Comparison of ENCODE assay signal across 9 mouse cellular contexts in genomic region chr14:24550763-24551471, GRCm38 (mm10).
DNase-seq lines count a peak whose midpoint lies in the region; ATAC-seq and TF ChIP-seq lines count a peak whose summit lies in the region.
"Had no signal": no experiment of that assay in that cellular context is flagged by ENCODE, and none has a peak within 500 bp of the region (broad histone marks: within the 10 kb centered on the region; RNA-seq: fewer than 3 reads in every experiment).

No protein-coding gene starts in this region.

- H3K4me1 ChIP-seq in hindbrain, embryonic 14.5 days (replicated peaks; ENCODE audit: control insufficient read depth, insufficient read depth, low read length): peaks cover 8% of the 10 kb centered on the region; the same call in 1 of the 2 replicates
- peaks cover 13% of the 10 kb centered on the region for H3K4me1 ChIP-seq in midbrain, embryonic 12.5 days
- H3K4me1 ChIP-seq in stomach, postnatal 0 days (replicated peaks; ENCODE audit: control insufficient read depth, insufficient read depth): no peaks in the 10 kb centered on the region
- H3K4me1 ChIP-seq: heart, embryonic 13.5 days had no signal

- WGBS in hindbrain, embryonic 14.5 days: 19% methylated on average over 7 of the region's 7 CpGs
- 36% methylated on average over 7 of the region's 7 CpGs for WGBS in midbrain, embryonic 12.5 days
- WGBS in stomach, postnatal 0 days: 56% methylated on average over 7 of the region's 7 CpGs

- TF ChIP-seq EP300 in stomach, postnatal 0 days (optimal IDR thresholded peaks at IDR 0.05): no peak

- TF ChIP-seq CTCF in stomach, postnatal 0 days (IDR thresholded peaks at IDR 0.05; ENCODE audit: low read depth): no peak

- peak; percentile 35 for DNase-seq in layer of hippocampus, adult 11-12 months (ENCODE audit: low spot score)
- no peak for DNase-seq in layer of hippocampus, adult 9-10 months (ENCODE audit: low spot score)
- DNase-seq in hindbrain, embryonic 14.5 days (ENCODE audit: low spot score): peak; percentile 72
- DNase-seq in stomach, postnatal 0 days (ENCODE audit: low spot score): no peak
- DNase-seq in heart, adult 18-20 months: no peak
- DNase-seq in cerebellum, adult 11-12 months: no peak

- no peaks in the 10 kb centered on the region for H3K27me3 ChIP-seq in hindbrain, embryonic 14.5 days (ENCODE audit: control insufficient read depth, insufficient read depth, low read length)
- H3K27me3 ChIP-seq in midbrain, embryonic 12.5 days: no peaks in the 10 kb centered on the region
- no peaks in the 10 kb centered on the region for H3K27me3 ChIP-seq in stomach, postnatal 0 days (ENCODE audit: control insufficient read depth, insufficient read depth, low read length)
- H3K27me3 ChIP-seq: heart, embryonic 13.5 days had no signal

- no peak overlapping the region for H3K9ac ChIP-seq in hindbrain, embryonic 14.5 days
- H3K9ac ChIP-seq in midbrain, embryonic 12.5 days (replicated peaks): no peak overlapping the region
- no peak overlapping the region for H3K9ac ChIP-seq in stomach, postnatal 0 days (ENCODE audit: low read length)
- H3K9ac ChIP-seq: heart, embryonic 13.5 days had no signal

- peak; percentile 96 for ATAC-seq in hindbrain, embryonic 14.5 days (ENCODE audit: low FRiP score)
- peak; percentile 90 for ATAC-seq in midbrain, embryonic 12.5 days (ENCODE audit: low FRiP score, low read depth)
- ATAC-seq in stomach, postnatal 0 days (ENCODE audit: low FRiP score, low TSS enrichment): peak; percentile 38; the same call in 1 of the 2 replicates
- no peak for ATAC-seq in megakaryocyte-erythroid progenitor cell, adult 5-6 weeks (replicated peaks; ENCODE audit: low FRiP score, low TSS enrichment, poor library complexity, severe bottlenecking)

- H3K27ac ChIP-seq in hindbrain, embryonic 14.5 days: peak overlapping the region; percentile 88
- peak overlapping the region; percentile 76 for H3K27ac ChIP-seq in midbrain, embryonic 12.5 days (replicated peaks)
- H3K27ac ChIP-seq in stomach, postnatal 0 days (replicated peaks): no peak overlapping the region
- H3K27ac ChIP-seq: heart, embryonic 13.5 days had no signal

- no peaks in the 10 kb centered on the region for H3K36me3 ChIP-seq in hindbrain, embryonic 14.5 days (replicated peaks; ENCODE audit: control insufficient read depth, insufficient read depth)
- no peaks in the 10 kb centered on the region for H3K36me3 ChIP-seq in midbrain, embryonic 12.5 days
- no peaks in the 10 kb centered on the region for H3K36me3 ChIP-seq in stomach, postnatal 0 days (ENCODE audit: control insufficient read depth, insufficient read depth, low read length)
- H3K36me3 ChIP-seq: heart, embryonic 13.5 days had no signal

- no peak overlapping the region for H3K4me2 ChIP-seq in hindbrain, embryonic 14.5 days (replicated peaks)
- no peak overlapping the region for H3K4me2 ChIP-seq in midbrain, embryonic 12.5 days (replicated peaks)
- H3K4me2 ChIP-seq in stomach, postnatal 0 days (replicated peaks; ENCODE audit: low read depth): no peak overlapping the region
- H3K4me2 ChIP-seq: heart, embryonic 13.5 days had no signal

- H3K9me3 ChIP-seq in hindbrain, embryonic 14.5 days (ENCODE audit: control insufficient read depth, low read length): no peaks in the 10 kb centered on the region
- H3K9me3 ChIP-seq in midbrain, embryonic 12.5 days: no peaks in the 10 kb centered on the region
- no peaks in the 10 kb centered on the region for H3K9me3 ChIP-seq in stomach, postnatal 0 days (ENCODE audit: control insufficient read depth, low read length)

- H3K4me3 ChIP-seq in hindbrain, embryonic 14.5 days (replicated peaks; ENCODE audit: low read length): no peak overlapping the region
- H3K4me3 ChIP-seq in midbrain, embryonic 12.5 days: no peak overlapping the region
- H3K4me3 ChIP-seq in stomach, postnatal 0 days (ENCODE audit: low read depth, low read length): no peak overlapping the region
- H3K4me3 ChIP-seq: heart, embryonic 13.5 days had no signal

Comparison
In these comparisons a context has a peak if more than half of its experiments do, and no peak if none do; other contexts are left out.
1. DNase-seq: peak in layer of hippocampus, adult 11-12 months (single experiment) and hindbrain, embryonic 14.5 days (single experiment); none in layer of hippocampus, adult 9-10 months (single experiment), stomach, postnatal 0 days (single experiment), heart, adult 18-20 months (0 of 2) and cerebellum, adult 11-12 months (single experiment).